Mouse (Mus musculus) lung, postnatal 0 days (tissue): ENCODE measurements around the gene Chordc1. TPM values are rescaled to one million over a fixed set of nuclear protein-coding genes. Genes with fewer than 3 reads are reported as not detected.
"Not testable (repeated sequence)": the region's sequence is repeated elsewhere in the genome, so short reads cannot be mapped to it uniquely, and the experiment has no call there.

Experiments
- ATAC-seq: fragments of 200-750 bp; cut with Nextera tagmentation; 2 replicates; pipeline ENCODE4 v1.8.0; 2017; ENCODE audit warnings: moderate library complexity
- DNase-seq: peaks from one replicate; pipeline ENCODE4 v3.0.0-alpha.2; 2016; ENCODE audit warnings: low spot score
- H3K27ac ChIP-seq: fragments of 300-500 bp; sonication (generic); 2 replicates; pipeline ENCODE4 v1.5.1; 2014; ENCODE audit warnings: antibody characterized with exemption, mild to moderate bottlenecking, low read length, mixed read lengths
- H3K27me3 ChIP-seq: fragments of 300-500 bp; sonication (generic); replicated peaks from 2 replicates; pipeline ENCODE4 v1.6.1; 2014; ENCODE audit warnings: low read length, mixed read lengths; ENCODE audit not compliant: insufficient read depth
- H3K36me3 ChIP-seq: fragments of 300-500 bp; sonication (generic); 2 replicates; pipeline ENCODE4 v1.6.1; 2014; ENCODE audit warnings: low read length, mixed read lengths; ENCODE audit not compliant: insufficient read depth
- H3K4me1 ChIP-seq: fragments of 300-500 bp; sonication (generic); 2 replicates; pipeline ENCODE4 v1.6.1; 2014; ENCODE audit warnings: antibody characterized with exemption, low read depth, low read length, mixed read lengths; ENCODE audit not compliant: insufficient read depth
- H3K4me2 ChIP-seq: fragments of 300-500 bp; sonication (generic); replicated peaks from 2 replicates; pipeline ENCODE4 v1.6.1; 2014; ENCODE audit warnings: low read depth, mild to moderate bottlenecking, low read length, moderate library complexity, mixed read lengths
- H3K4me3 ChIP-seq: fragments of 300-500 bp; sonication (generic); 2 replicates; pipeline ENCODE4 v1.5.1; 2014; ENCODE audit warnings: low read depth, low read length
- H3K9ac ChIP-seq: fragments of 300-500 bp; sonication (generic); replicated peaks from 2 replicates; pipeline ENCODE4 v1.6.1; 2014; ENCODE audit warnings: low read depth, mild to moderate bottlenecking
- H3K9me3 ChIP-seq: fragments of 300-500 bp; sonication (generic); 2 replicates; pipeline ENCODE4 v1.6.1; 2016; ENCODE audit warnings: low read length, mixed read lengths
- CTCF ChIP-seq: IDR thresholded peaks from 2 replicates; pipeline ENCODE4 v1.5.1; 2016; ENCODE audit warnings: antibody characterized with exemption, mild to moderate bottlenecking
- EP300 ChIP-seq: IDR thresholded peaks from 2 replicates; pipeline ENCODE4 v1.6.1; 2016; ENCODE audit warnings: antibody characterized with exemption, mild to moderate bottlenecking, control low read depth
- WGBS: fragments of 180-500 bp; shearing (Covaris S2); extraction: QIAGEN DNeasy Blood & Tissue Kit; methylation state at CpG from one replicate; pipeline ENCODE4 v1.1.7; 2014; 5-methylcytosine and 5-hydroxymethylcytosine counted together
- polyA plus RNA-seq: library from polyadenylated mRNA; unstranded; fragments of >200 nt; fragmentation: Nextera tagmentation; extraction: Ambion mirVana; gene quantifications from 2 replicates; pipeline ENCODE4 v1.2.1, GENCODE M21; 2015

Chordc1 gene
- 48.7 and 58.5 TPM in 2 replicates for polyA plus RNA-seq

GRCm38 (mm10) chr9:18291571-18292429, at the start of gene Chordc1:
Chordc1 (plus strand) TSS chr9:18292125.
- Histone ChIP-seq H3K4me1 (no peaks in the 10 kb centered on the region; the same call in 1 of the 2 replicates), H3K4me3 (peak within 1 kb of the TSS; percentile 95), H3K27me3 (no peaks in the 10 kb centered on the region), H3K9ac (peak within 1 kb of the TSS; percentile 87), H3K27ac (peak within 1 kb of the TSS; percentile 84), H3K4me2 (peak within 1 kb of the TSS; percentile 69), H3K36me3 (no peaks in the 10 kb centered on the region), H3K9me3 (no peaks in the 10 kb centered on the region)
- 3% methylated on average over 49 of the region's 49 CpGs for WGBS
- DNase-seq (peak; percentile 98), ATAC-seq (peak; percentile 99)
- no peak for TF ChIP-seq EP300
- peak; percentile 57 for TF ChIP-seq CTCF

GRCm38 (mm10) chr9:18275901-18276300, 16.0 kb upstream of the Chordc1 start:
- no peaks in the 10 kb centered on the region for H3K9me3 ChIP-seq
- no peaks in the 10 kb centered on the region for H3K27me3 ChIP-seq
- H3K4me3 ChIP-seq: no peak overlapping the region
- no peak overlapping the region for H3K9ac ChIP-seq
- H3K4me1 ChIP-seq: no peaks in the 10 kb centered on the region
- ATAC-seq (no peak), DNase-seq (no peak)
- H3K4me2 ChIP-seq: no peak overlapping the region
- no peak overlapping the region for H3K27ac ChIP-seq
- WGBS: 79% methylated on average over 1 of the region's 1 CpGs
- no peaks in the 10 kb centered on the region for H3K36me3 ChIP-seq
- TF ChIP-seq CTCF (no peak), EP300 (no peak)

- H3K9ac ChIP-seq: no peak overlapping the region
- DNase-seq (no peak), ATAC-seq (no peak)
- H3K4me3 ChIP-seq: no peak overlapping the region
- H3K9me3 ChIP-seq: no peaks in the 10 kb centered on the region
- H3K27me3 ChIP-seq: no peaks in the 10 kb centered on the region
- no peak overlapping the region for H3K4me2 ChIP-seq
- H3K4me1 ChIP-seq: no peaks in the 10 kb centered on the region
- no peak overlapping the region for H3K27ac ChIP-seq
- WGBS: 25% methylated on average over 2 of the region's 2 CpGs
- H3K36me3 ChIP-seq: no peaks in the 10 kb centered on the region
- TF ChIP-seq EP300 (no peak), CTCF (no peak)
Observed at GRCm38 (mm10) chr9:18276844-18277243, 15.1 kb upstream of the Chordc1 start.

GRCm38 (mm10) chr9:18277497-18277896, 14.4 kb upstream of the Chordc1 start:
- H3K4me2 ChIP-seq: no peak overlapping the region
- no peak overlapping the region for H3K9ac ChIP-seq
- no peaks in the 10 kb centered on the region for H3K27me3 ChIP-seq
- peak; percentile 33 for DNase-seq
- WGBS: 33% methylated on average over 1 of the region's 1 CpGs
- H3K4me3 ChIP-seq: no peak overlapping the region
- TF ChIP-seq CTCF (peak; percentile 46), EP300 (no peak)
- H3K36me3 ChIP-seq: no peaks in the 10 kb centered on the region
- H3K9me3 ChIP-seq: no peaks in the 10 kb centered on the region
- ATAC-seq: no peak
- no peak overlapping the region for H3K27ac ChIP-seq
- H3K4me1 ChIP-seq: no peaks in the 10 kb centered on the region

- not testable (repeated sequence) for H3K4me2 ChIP-seq, H3K36me3 ChIP-seq, H3K4me1 ChIP-seq, H3K9me3 ChIP-seq, ATAC-seq, H3K27me3 ChIP-seq, H3K4me3 ChIP-seq, H3K27ac ChIP-seq, H3K9ac ChIP-seq, DNase-seq
- TF ChIP-seq CTCF: peak; percentile 51
- WGBS: 32% methylated on average over 5 of the region's 5 CpGs
Observed at GRCm38 (mm10) chr9:18278693-18279092, 13.2 kb upstream of the Chordc1 start.

- Histone ChIP-seq H3K9me3 (no peaks in the 10 kb centered on the region), H3K27me3 (no peaks in the 10 kb centered on the region), H3K9ac (peak overlapping the region; percentile 87), H3K4me1 (no peaks in the 10 kb centered on the region; the same call in 1 of the 2 replicates), H3K4me2 (peak overlapping the region; percentile 69), H3K36me3 (no peaks in the 10 kb centered on the region), H3K27ac (peak overlapping the region; percentile 84), H3K4me3 (peak overlapping the region; percentile 95)
- WGBS: under 1% methylated on average over 24 of the region's 24 CpGs
- TF ChIP-seq EP300 (no peak), CTCF (no peak)
- DNase-seq (peak; percentile 6), ATAC-seq (peak; percentile 31; the same call in 1 of the 2 replicates)
Observed at GRCm38 (mm10) chr9:18292443-18292922, 558 bp downstream of the Chordc1 start.
